Mouse (Mus musculus): ENCODE data around the gene Il25.

- TF ChIP-seq CTCF (IDR thresholded peaks at IDR 0.05; ENCODE audit: extremely low read depth, insufficient read depth, low read length) (no peak), POLR2A (IDR thresholded peaks at IDR 0.05; ENCODE audit: extremely low read depth, insufficient read depth, low read length) (no peak)
Observed at GRCm38 (mm10) chr14:54967874-54968273, 35.4 kb downstream of the Il25 start.

Measured in cortical plate, adult 2 months (tissue).